Comparison of ENCODE assay signal across 7 mouse cellular contexts in the genomic region with DNA sequence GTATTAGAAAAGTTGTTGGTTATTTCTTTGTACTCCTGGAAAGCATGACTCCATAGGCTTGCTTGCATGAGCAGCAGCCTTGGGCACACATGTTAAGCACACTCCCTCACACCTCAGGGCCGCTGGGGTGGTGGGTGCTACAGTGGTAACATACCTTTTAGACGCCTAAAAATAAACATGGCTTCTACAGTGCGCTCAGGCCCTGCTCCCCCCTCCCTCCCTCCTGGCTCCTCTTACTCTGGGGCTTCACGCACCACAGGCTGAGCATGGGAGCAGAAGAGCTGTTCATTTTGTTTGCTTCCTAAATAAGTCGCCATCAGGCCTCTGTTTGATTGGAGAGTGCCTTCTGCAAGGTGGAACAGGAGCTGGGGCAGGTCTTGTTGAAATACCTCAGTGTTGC. TPM values are rescaled to one million over a fixed set of nuclear protein-coding genes. Genes with fewer than 3 reads are reported as not detected.
A peak's percentile ranks its signal among the peaks of the same experiment; 100 is the strongest.
DNase-seq lines count a peak whose midpoint lies in the region; ATAC-seq and TF ChIP-seq lines count a peak whose summit lies in the region.

No protein-coding gene starts in this region.

- H3K4me3 ChIP-seq in lung, embryonic 14.5 days (ENCODE audit: low read depth, low read length), result peak overlapping the region; percentile 100
- peak overlapping the region; percentile 100 for H3K4me3 ChIP-seq in embryonic facial prominence, embryonic 13.5 days
- H3K4me3 ChIP-seq in hindbrain, embryonic 13.5 days, result peak overlapping the region; percentile 100
- H3K4me3 ChIP-seq in midbrain, embryonic 11.5 days (ENCODE audit: low read depth, low read length), result peak overlapping the region; percentile 100

- peaks cover 17% of the 10 kb centered on the region for H3K4me1 ChIP-seq in lung, embryonic 14.5 days (ENCODE audit: insufficient read depth)
- peaks cover 28% of the 10 kb centered on the region for H3K4me1 ChIP-seq in embryonic facial prominence, embryonic 13.5 days
- peaks cover 51% of the 10 kb centered on the region for H3K4me1 ChIP-seq in hindbrain, embryonic 13.5 days (replicated peaks)
- peaks cover 23% of the 10 kb centered on the region for H3K4me1 ChIP-seq in midbrain, embryonic 11.5 days (ENCODE audit: control insufficient read depth, insufficient read depth, low read length)

- no peaks in the 10 kb centered on the region for H3K9me3 ChIP-seq in lung, embryonic 14.5 days (ENCODE audit: low read depth, low read length)
- no peaks in the 10 kb centered on the region for H3K9me3 ChIP-seq in embryonic facial prominence, embryonic 13.5 days
- H3K9me3 ChIP-seq in hindbrain, embryonic 13.5 days, result no peaks in the 10 kb centered on the region
- no peaks in the 10 kb centered on the region for H3K9me3 ChIP-seq in midbrain, embryonic 11.5 days (ENCODE audit: control insufficient read depth, low read length)

- TF ChIP-seq CTCF in lung, embryonic 14.5 days (IDR thresholded peaks at IDR 0.05; ENCODE audit: low read depth), result no peak

- ATAC-seq in lung, embryonic 14.5 days (ENCODE audit: insufficient read depth), result no peak
- no peak for ATAC-seq in embryonic facial prominence, embryonic 13.5 days (ENCODE audit: insufficient number of reproducible peaks, insufficient read depth, low FRiP score, low TSS enrichment, low read depth)
- ATAC-seq in hindbrain, embryonic 13.5 days (ENCODE audit: low FRiP score), result no peak
- no peak for ATAC-seq in midbrain, embryonic 11.5 days (ENCODE audit: low FRiP score)
- ATAC-seq in monocyte, adult 5-6 weeks (replicated peaks; ENCODE audit: insufficient number of reproducible peaks, low FRiP score, low TSS enrichment, poor library complexity, severe bottlenecking), result no peak

- H3K36me3 ChIP-seq in lung, embryonic 14.5 days (ENCODE audit: insufficient read depth), result peaks cover 51% of the 10 kb centered on the region
- H3K36me3 ChIP-seq in embryonic facial prominence, embryonic 13.5 days, result peaks cover 45% of the 10 kb centered on the region
- H3K36me3 ChIP-seq in hindbrain, embryonic 13.5 days, result peaks cover 33% of the 10 kb centered on the region
- peaks cover 12% of the 10 kb centered on the region for H3K36me3 ChIP-seq in midbrain, embryonic 11.5 days (ENCODE audit: control insufficient read depth, insufficient read depth, low read length)

- peak overlapping the region; percentile 85 for H3K4me2 ChIP-seq in lung, embryonic 14.5 days
- peak overlapping the region; percentile 74 for H3K4me2 ChIP-seq in embryonic facial prominence, embryonic 13.5 days
- peak overlapping the region; percentile 99 for H3K4me2 ChIP-seq in hindbrain, embryonic 13.5 days
- peak overlapping the region; percentile 69 for H3K4me2 ChIP-seq in midbrain, embryonic 11.5 days

- H3K27me3 ChIP-seq in lung, embryonic 14.5 days (ENCODE audit: insufficient read depth, low read length), result no peaks in the 10 kb centered on the region
- H3K27me3 ChIP-seq in embryonic facial prominence, embryonic 13.5 days, result no peaks in the 10 kb centered on the region
- H3K27me3 ChIP-seq in hindbrain, embryonic 13.5 days, result no peaks in the 10 kb centered on the region
- no peaks in the 10 kb centered on the region for H3K27me3 ChIP-seq in midbrain, embryonic 11.5 days (ENCODE audit: control insufficient read depth, insufficient read depth, low read length)

- H3K9ac ChIP-seq in lung, embryonic 14.5 days, result peak overlapping the region; percentile 99
- H3K9ac ChIP-seq in embryonic facial prominence, embryonic 13.5 days, result peak overlapping the region; percentile 100
- peak overlapping the region; percentile 100 for H3K9ac ChIP-seq in hindbrain, embryonic 13.5 days
- peak overlapping the region; percentile 99 for H3K9ac ChIP-seq in midbrain, embryonic 11.5 days (ENCODE audit: low read length)

- H3K27ac ChIP-seq in lung, embryonic 14.5 days (ENCODE audit: low read depth), result peak overlapping the region; percentile 58; the same call in 1 of the 2 replicates
- H3K27ac ChIP-seq in embryonic facial prominence, embryonic 13.5 days, result no peak overlapping the region
- peak overlapping the region; percentile 100 for H3K27ac ChIP-seq in hindbrain, embryonic 13.5 days
- H3K27ac ChIP-seq in midbrain, embryonic 11.5 days (ENCODE audit: low read depth, low read length), result no peak overlapping the region

- DNase-seq in lung, embryonic 14.5 days, result no peak
- no peak for DNase-seq in lung, postnatal 14 days
- no peak for DNase-seq in midbrain, embryonic 11.5 days (ENCODE audit: low spot score, missing footprints)
- DNase-seq in MN1 (ENCODE audit: low spot score), result no peak

- WGBS in lung, embryonic 14.5 days, result 2% methylated on average over 5 of the region's 5 CpGs
- 5% methylated on average over 5 of the region's 5 CpGs for WGBS in embryonic facial prominence, embryonic 13.5 days
- 7% methylated on average over 5 of the region's 5 CpGs for WGBS in hindbrain, embryonic 13.5 days
- WGBS in midbrain, embryonic 11.5 days, result 17% methylated on average over 5 of the region's 5 CpGs

RNA-seq across cellular contexts. Expression of a gene that starts 2.0 kb away (rescaled TPM):
- 16.2 and 16.3 TPM in 2 replicates for polyA plus RNA-seq in lung, embryonic 14.5 days (2014; fragmentation: Nextera tagmentation; extraction: Ambion mirVana)
- polyA plus RNA-seq in embryonic facial prominence, embryonic 13.5 days (2015; fragmentation: Nextera tagmentation; extraction: Ambion mirVana), result 31.5 and 33.0 TPM in 2 replicates
- polyA plus RNA-seq in hindbrain, embryonic 13.5 days (2015; fragmentation: Nextera tagmentation; extraction: Ambion mirVana), result 31.5 and 33.0 TPM in 2 replicates
- polyA plus RNA-seq in midbrain, embryonic 11.5 days (2014; fragmentation: Nextera tagmentation; extraction: Ambion mirVana), result 24.0 and 25.1 TPM in 2 replicates
- total RNA-seq in monocyte, adult 5-6 weeks (2017), result 108 to 125 TPM (median 112 TPM) in 3 replicates

RNA-seq across cellular contexts. Expression of a gene that starts 7.4 kb away (rescaled TPM):
- polyA plus RNA-seq in lung, embryonic 14.5 days (2014; fragmentation: Nextera tagmentation; extraction: Ambion mirVana), result 41.0 and 42.8 TPM in 2 replicates
- 39.0 and 40.3 TPM in 2 replicates for polyA plus RNA-seq in embryonic facial prominence, embryonic 13.5 days (2015; fragmentation: Nextera tagmentation; extraction: Ambion mirVana)
- polyA plus RNA-seq in hindbrain, embryonic 13.5 days (2015; fragmentation: Nextera tagmentation; extraction: Ambion mirVana), result 48.7 and 50.2 TPM in 2 replicates
- polyA plus RNA-seq in midbrain, embryonic 11.5 days (2014; fragmentation: Nextera tagmentation; extraction: Ambion mirVana), result 51.9 and 53.1 TPM in 2 replicates
- total RNA-seq in monocyte, adult 5-6 weeks (2017), result 47.5 to 51.5 TPM (median 49.5 TPM) in 3 replicates

RNA-seq across cellular contexts. Expression of a gene that starts 22.2 kb away (rescaled TPM):
- 1.4 and 1.7 TPM in 2 replicates for polyA plus RNA-seq in lung, embryonic 14.5 days (2014; fragmentation: Nextera tagmentation; extraction: Ambion mirVana)
- polyA plus RNA-seq in embryonic facial prominence, embryonic 13.5 days (2015; fragmentation: Nextera tagmentation; extraction: Ambion mirVana), result 1.4 and 1.5 TPM in 2 replicates
- 1.9 and 2.4 TPM in 2 replicates for polyA plus RNA-seq in hindbrain, embryonic 13.5 days (2015; fragmentation: Nextera tagmentation; extraction: Ambion mirVana)
- 0.93 and 1.2 TPM in 2 replicates for polyA plus RNA-seq in midbrain, embryonic 11.5 days (2014; fragmentation: Nextera tagmentation; extraction: Ambion mirVana)
- 0.68 to 4.7 TPM (median 1.9 TPM) in 3 replicates for total RNA-seq in monocyte, adult 5-6 weeks (2017)

RNA-seq across cellular contexts. Expression of a gene that starts 39.3 kb away (rescaled TPM):
- polyA plus RNA-seq in lung, embryonic 14.5 days (2014; fragmentation: Nextera tagmentation; extraction: Ambion mirVana), result 1.5 and 2.1 TPM in 2 replicates
- 3.9 and 4.7 TPM in 2 replicates for polyA plus RNA-seq in embryonic facial prominence, embryonic 13.5 days (2015; fragmentation: Nextera tagmentation; extraction: Ambion mirVana)
- polyA plus RNA-seq in hindbrain, embryonic 13.5 days (2015; fragmentation: Nextera tagmentation; extraction: Ambion mirVana), result 6.2 and 7.0 TPM in 2 replicates
- polyA plus RNA-seq in midbrain, embryonic 11.5 days (2014; fragmentation: Nextera tagmentation; extraction: Ambion mirVana), result 1.6 and 1.8 TPM in 2 replicates
- total RNA-seq in monocyte, adult 5-6 weeks (2017), result not detected in 3 replicates

RNA-seq across cellular contexts. Expression of a gene that starts 56.9 kb away (rescaled TPM):
- polyA plus RNA-seq in lung, embryonic 14.5 days (2014; fragmentation: Nextera tagmentation; extraction: Ambion mirVana), result 46.8 and 47.1 TPM in 2 replicates
- polyA plus RNA-seq in embryonic facial prominence, embryonic 13.5 days (2015; fragmentation: Nextera tagmentation; extraction: Ambion mirVana), result 46.5 and 47.3 TPM in 2 replicates
- 117 and 122 TPM in 2 replicates for polyA plus RNA-seq in hindbrain, embryonic 13.5 days (2015; fragmentation: Nextera tagmentation; extraction: Ambion mirVana)
- 21.9 and 23.7 TPM in 2 replicates for polyA plus RNA-seq in midbrain, embryonic 11.5 days (2014; fragmentation: Nextera tagmentation; extraction: Ambion mirVana)
- 3.4 to 5.4 TPM (median 4.3 TPM) in 3 replicates for total RNA-seq in monocyte, adult 5-6 weeks (2017)

Comparison
In these comparisons a context has a peak if more than half of its experiments do, and no peak if none do; other contexts are left out.
1. H3K27ac ChIP-seq: peak in lung, embryonic 14.5 days (single experiment) and hindbrain, embryonic 13.5 days (single experiment); none in embryonic facial prominence, embryonic 13.5 days (single experiment) and midbrain, embryonic 11.5 days (single experiment).
2. Peak in every context shown above with its lines, with median percentiles within 50 percentile points of each other: H3K4me2 ChIP-seq, H3K4me3 ChIP-seq and H3K9ac ChIP-seq.